Mouse (Mus musculus): ENCODE measurements at regions not wholly inside any gene's neighbourhood (a gene's known extent, or its start where the extent isn't known, plus 50 kb on each side); places are given as distances from the start of the nearest gene placed in this dataset.

GRCm38 (mm10) chr7:93795210-93795609 is 715.5 kb downstream of the Fam181b start:
- no peak for TF ChIP-seq CTCF (IDR thresholded peaks at IDR 0.05)
- DNase-seq (ENCODE audit: low spot score) (peak; percentile 0), ATAC-seq (ENCODE audit: low FRiP score) (no peak)
- 36% methylated on average over 3 of the region's 3 CpGs for WGBS
- Histone ChIP-seq H3K4me2 (ENCODE audit: low read depth, low read length, poor library complexity, severe bottlenecking) (no peak overlapping the region), H3K9ac (replicated peaks; ENCODE audit: low read length, poor library complexity, severe bottlenecking) (no peak overlapping the region), H3K27me3 (ENCODE audit: insufficient read depth, low read length) (no peaks in the 10 kb centered on the region), H3K9me3 (ENCODE audit: low read length) (no peaks in the 10 kb centered on the region), H3K4me1 (ENCODE audit: insufficient read depth, low read length) (no peaks in the 10 kb centered on the region), H3K27ac (ENCODE audit: low read depth, low read length) (no peak overlapping the region), H3K36me3 (ENCODE audit: insufficient read depth, low read length) (no peaks in the 10 kb centered on the region), H3K4me3 (ENCODE audit: low read depth, low read length) (no peak overlapping the region)

- DNase-seq (ENCODE audit: low spot score) (no peak), ATAC-seq (ENCODE audit: low FRiP score) (no peak)
- WGBS, result 93% methylated on average over 3 of the region's 3 CpGs
Observed at GRCm38 (mm10) chr7:93835697-93836096, 756.0 kb downstream of the Fam181b start.

GRCm38 (mm10) chr7:93836169-93836568 is 756.5 kb downstream of the Fam181b start:
- no peak overlapping the region for H3K4me2 ChIP-seq (ENCODE audit: low read depth, low read length, poor library complexity, severe bottlenecking)
- TF ChIP-seq CTCF (IDR thresholded peaks at IDR 0.05), result no peak
- no peak overlapping the region for H3K9ac ChIP-seq (replicated peaks; ENCODE audit: low read length, poor library complexity, severe bottlenecking)
- H3K4me1 ChIP-seq (ENCODE audit: insufficient read depth, low read length), result no peaks in the 10 kb centered on the region
- WGBS, result 89% methylated on average over 2 of the region's 2 CpGs
- DNase-seq (ENCODE audit: low spot score), result no peak
- no peak overlapping the region for H3K27ac ChIP-seq (ENCODE audit: low read depth, low read length)
- H3K36me3 ChIP-seq (ENCODE audit: insufficient read depth, low read length), result no peaks in the 10 kb centered on the region
- H3K4me3 ChIP-seq (ENCODE audit: low read depth, low read length), result no peak overlapping the region
- H3K27me3 ChIP-seq (ENCODE audit: insufficient read depth, low read length), result no peaks in the 10 kb centered on the region
- ATAC-seq (ENCODE audit: low FRiP score), result no peak
- H3K9me3 ChIP-seq (ENCODE audit: low read length), result no peaks in the 10 kb centered on the region

More at GRCm38 (mm10) chr7:93835697-93836096, 756.0 kb downstream of the Fam181b start:
- H3K27ac ChIP-seq (ENCODE audit: low read depth, low read length), result no peak overlapping the region
- H3K36me3 ChIP-seq (ENCODE audit: insufficient read depth, low read length), result no peaks in the 10 kb centered on the region
- no peak overlapping the region for H3K4me2 ChIP-seq (ENCODE audit: low read depth, low read length, poor library complexity, severe bottlenecking)
- H3K27me3 ChIP-seq (ENCODE audit: insufficient read depth, low read length), result no peaks in the 10 kb centered on the region
- H3K4me1 ChIP-seq (ENCODE audit: insufficient read depth, low read length), result no peaks in the 10 kb centered on the region
- TF ChIP-seq CTCF (IDR thresholded peaks at IDR 0.05), result no peak
- H3K9me3 ChIP-seq (ENCODE audit: low read length), result no peaks in the 10 kb centered on the region
- H3K9ac ChIP-seq (replicated peaks; ENCODE audit: low read length, poor library complexity, severe bottlenecking), result no peak overlapping the region
- H3K4me3 ChIP-seq (ENCODE audit: low read depth, low read length), result no peak overlapping the region

GRCm38 (mm10) chr7:93855025-93855424 is 775.4 kb downstream of the Fam181b start:
- 20% methylated on average over 6 of the region's 6 CpGs for WGBS
- H3K36me3 ChIP-seq (ENCODE audit: insufficient read depth, low read length), result no peaks in the 10 kb centered on the region
- TF ChIP-seq CTCF (IDR thresholded peaks at IDR 0.05), result no peak
- DNase-seq (ENCODE audit: low spot score) (peak; percentile 3), ATAC-seq (ENCODE audit: low FRiP score) (no peak)
- H3K9me3 ChIP-seq (ENCODE audit: low read length), result no peaks in the 10 kb centered on the region
- H3K27ac ChIP-seq (ENCODE audit: low read depth, low read length), result no peak overlapping the region
- no peak overlapping the region for H3K9ac ChIP-seq (replicated peaks; ENCODE audit: low read length, poor library complexity, severe bottlenecking)
- no peak overlapping the region; the same call in 1 of the 2 replicates for H3K4me2 ChIP-seq (ENCODE audit: low read depth, low read length, poor library complexity, severe bottlenecking)
- H3K4me1 ChIP-seq (ENCODE audit: insufficient read depth, low read length), result no peaks in the 10 kb centered on the region
- H3K4me3 ChIP-seq (ENCODE audit: low read depth, low read length), result no peak overlapping the region
- H3K27me3 ChIP-seq (ENCODE audit: insufficient read depth, low read length), result no peaks in the 10 kb centered on the region

- 86% methylated on average over 1 of the region's 1 CpGs for WGBS
- ATAC-seq (ENCODE audit: low FRiP score), result no peak
- H3K4me1 ChIP-seq (ENCODE audit: insufficient read depth, low read length), result no peaks in the 10 kb centered on the region
- H3K9me3 ChIP-seq (ENCODE audit: low read length), result no peaks in the 10 kb centered on the region
- no peak overlapping the region for H3K9ac ChIP-seq (replicated peaks; ENCODE audit: low read length, poor library complexity, severe bottlenecking)
- no peaks in the 10 kb centered on the region for H3K27me3 ChIP-seq (ENCODE audit: insufficient read depth, low read length)
- no peak overlapping the region for H3K4me3 ChIP-seq (ENCODE audit: low read depth, low read length)
- no peak for DNase-seq (ENCODE audit: low spot score)
- no peak overlapping the region for H3K4me2 ChIP-seq (ENCODE audit: low read depth, low read length, poor library complexity, severe bottlenecking)
- H3K36me3 ChIP-seq (ENCODE audit: insufficient read depth, low read length), result no peaks in the 10 kb centered on the region
- H3K27ac ChIP-seq (ENCODE audit: low read depth, low read length), result no peak overlapping the region
- no peak for TF ChIP-seq CTCF (IDR thresholded peaks at IDR 0.05)
Observed at GRCm38 (mm10) chr7:93893701-93894100, 814.0 kb downstream of the Fam181b start.

- Histone ChIP-seq H3K9ac (replicated peaks; ENCODE audit: low read length, poor library complexity, severe bottlenecking) (no peak overlapping the region), H3K4me1 (ENCODE audit: insufficient read depth, low read length) (no peaks in the 10 kb centered on the region), H3K9me3 (ENCODE audit: low read length) (no peaks in the 10 kb centered on the region), H3K27ac (ENCODE audit: low read depth, low read length) (no peak overlapping the region), H3K4me2 (ENCODE audit: low read depth, low read length, poor library complexity, severe bottlenecking) (no peak overlapping the region), H3K27me3 (ENCODE audit: insufficient read depth, low read length) (no peaks in the 10 kb centered on the region), H3K4me3 (ENCODE audit: low read depth, low read length) (no peak overlapping the region), H3K36me3 (ENCODE audit: insufficient read depth, low read length) (no peaks in the 10 kb centered on the region)
- DNase-seq (ENCODE audit: low spot score) (no peak), ATAC-seq (ENCODE audit: low FRiP score) (no peak)
- TF ChIP-seq CTCF (IDR thresholded peaks at IDR 0.05), result no peak
Observed at GRCm38 (mm10) chr7:93896921-93897320, 817.3 kb downstream of the Fam181b start.

Data from midbrain, postnatal 0 days (tissue).